Mouse (Mus musculus): Measurements from ENCODE around the gene Creb3. TPM values are rescaled to one million over a fixed set of nuclear protein-coding genes. Genes with fewer than 3 reads are reported as not detected.

Gene Creb3
- polyA plus RNA-seq, 1 experiment from 2014 or later, result 89.2 TPM

DNA sequence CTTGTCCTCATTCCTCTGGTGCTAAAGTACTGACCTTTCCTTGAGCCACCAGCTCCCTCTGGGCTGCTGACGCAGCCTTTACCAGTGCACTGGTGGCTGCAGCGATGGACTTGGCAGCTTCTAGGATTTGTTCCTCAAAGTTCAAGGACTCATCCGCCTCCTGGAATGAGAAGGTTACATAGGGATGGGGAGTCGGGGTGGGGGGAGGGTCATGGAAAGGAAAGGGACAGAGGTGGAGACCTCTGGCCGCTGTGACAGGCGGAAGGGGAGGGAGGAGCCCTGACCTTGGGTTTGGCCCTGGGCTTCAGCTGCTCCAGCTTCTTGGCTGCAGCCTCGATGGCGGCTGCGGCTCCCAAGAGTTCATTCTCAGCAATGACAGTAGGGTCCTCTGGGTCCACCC lies 28.9 kb upstream of the Creb3 start:
- H3K27ac ChIP-seq (replicated peaks), result no peak overlapping the region
- TF ChIP-seq CTCF (IDR thresholded peaks at IDR 0.05; ENCODE audit: low read depth), result no peak
- no peak for TF ChIP-seq EP300 (optimal IDR thresholded peaks at IDR 0.05)
- H3K4me1 ChIP-seq (replicated peaks; ENCODE audit: control insufficient read depth, insufficient read depth), result no peaks in the 10 kb centered on the region
- no peak for ATAC-seq (ENCODE audit: low FRiP score, low TSS enrichment)
- DNase-seq (ENCODE audit: low spot score), result no peak
- H3K4me2 ChIP-seq (replicated peaks; ENCODE audit: low read depth), result no peak overlapping the region
- 91% methylated on average over 9 of the region's 9 CpGs for WGBS
- H3K9ac ChIP-seq (ENCODE audit: low read length), result no peak overlapping the region
- peaks cover 61% of the 10 kb centered on the region for H3K36me3 ChIP-seq (ENCODE audit: control insufficient read depth, insufficient read depth, low read length)
- H3K9me3 ChIP-seq (ENCODE audit: control insufficient read depth, low read length), result no peaks in the 10 kb centered on the region
- no peaks in the 10 kb centered on the region for H3K27me3 ChIP-seq (ENCODE audit: control insufficient read depth, insufficient read depth, low read length)
- H3K4me3 ChIP-seq (ENCODE audit: low read depth, low read length), result no peak overlapping the region

DNA sequence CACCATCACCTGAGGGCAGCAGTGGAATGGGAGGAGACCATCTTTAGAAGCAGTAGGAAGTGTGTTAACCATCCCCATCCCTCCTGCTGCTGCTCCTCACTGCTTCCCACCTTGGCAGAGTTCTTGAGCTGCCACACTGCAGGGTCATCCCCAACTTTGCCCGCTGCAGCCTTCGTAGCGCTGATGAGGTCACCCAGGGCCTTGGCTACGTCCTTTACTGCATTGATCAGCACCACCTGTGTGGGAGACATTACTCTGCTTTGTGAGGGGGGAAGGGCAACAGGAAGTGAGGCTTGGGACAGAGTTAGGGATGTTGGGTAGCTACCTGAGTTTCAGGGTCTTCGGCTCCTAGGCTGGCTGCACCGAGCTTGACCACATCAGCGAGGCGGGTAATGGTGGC lies 26.5 kb upstream of the Creb3 start:
- Histone ChIP-seq H3K36me3 (ENCODE audit: control insufficient read depth, insufficient read depth, low read length) (peaks cover 82% of the 10 kb centered on the region), H3K9me3 (ENCODE audit: control insufficient read depth, low read length) (no peaks in the 10 kb centered on the region), H3K27ac (replicated peaks) (no peak overlapping the region), H3K9ac (ENCODE audit: low read length) (no peak overlapping the region), H3K27me3 (ENCODE audit: control insufficient read depth, insufficient read depth, low read length) (no peaks in the 10 kb centered on the region), H3K4me2 (replicated peaks; ENCODE audit: low read depth) (no peak overlapping the region), H3K4me3 (ENCODE audit: low read depth, low read length) (no peak overlapping the region), H3K4me1 (replicated peaks; ENCODE audit: control insufficient read depth, insufficient read depth) (no peaks in the 10 kb centered on the region)
- ATAC-seq (ENCODE audit: low FRiP score, low TSS enrichment), result no peak
- TF ChIP-seq CTCF (IDR thresholded peaks at IDR 0.05; ENCODE audit: low read depth), result no peak
- TF ChIP-seq EP300 (optimal IDR thresholded peaks at IDR 0.05), result no peak
- no peak for DNase-seq (ENCODE audit: low spot score)
- 93% methylated on average over 8 of the region's 8 CpGs for WGBS

DNA sequence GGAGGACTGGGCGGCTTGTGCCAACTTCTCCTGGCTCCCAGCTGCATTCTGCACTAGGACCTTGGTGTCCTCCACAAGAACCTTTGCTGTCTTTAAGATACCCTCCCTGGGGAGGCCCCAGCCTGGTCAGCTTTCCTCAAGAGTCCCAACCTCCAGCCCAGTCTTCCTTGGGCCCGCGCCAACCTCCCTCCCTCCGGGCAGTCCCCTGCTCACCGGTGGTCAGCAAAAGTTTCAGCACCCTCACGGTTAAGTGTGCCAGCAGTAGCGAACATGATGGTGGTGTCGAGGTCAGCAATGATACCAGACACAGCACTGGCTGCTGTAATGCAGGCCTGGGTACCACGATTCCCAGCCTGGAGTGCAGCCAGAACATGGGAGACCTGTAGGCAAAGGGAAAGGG lies 26.1 kb upstream of the Creb3 start:
- no peak overlapping the region for H3K9ac ChIP-seq (ENCODE audit: low read length)
- H3K9me3 ChIP-seq (ENCODE audit: control insufficient read depth, low read length), result no peaks in the 10 kb centered on the region
- ATAC-seq (ENCODE audit: low FRiP score, low TSS enrichment), result no peak
- H3K4me1 ChIP-seq (replicated peaks; ENCODE audit: control insufficient read depth, insufficient read depth), result no peaks in the 10 kb centered on the region
- no peak overlapping the region for H3K4me3 ChIP-seq (ENCODE audit: low read depth, low read length)
- TF ChIP-seq EP300 (optimal IDR thresholded peaks at IDR 0.05), result no peak
- no peak for TF ChIP-seq CTCF (IDR thresholded peaks at IDR 0.05; ENCODE audit: low read depth)
- H3K27me3 ChIP-seq (ENCODE audit: control insufficient read depth, insufficient read depth, low read length), result no peaks in the 10 kb centered on the region
- H3K4me2 ChIP-seq (replicated peaks; ENCODE audit: low read depth), result no peak overlapping the region
- WGBS, result 86% methylated on average over 9 of the region's 9 CpGs
- no peak overlapping the region for H3K27ac ChIP-seq (replicated peaks)
- no peak for DNase-seq (ENCODE audit: low spot score)
- H3K36me3 ChIP-seq (ENCODE audit: control insufficient read depth, insufficient read depth, low read length), result peaks cover 84% of the 10 kb centered on the region

DNA sequence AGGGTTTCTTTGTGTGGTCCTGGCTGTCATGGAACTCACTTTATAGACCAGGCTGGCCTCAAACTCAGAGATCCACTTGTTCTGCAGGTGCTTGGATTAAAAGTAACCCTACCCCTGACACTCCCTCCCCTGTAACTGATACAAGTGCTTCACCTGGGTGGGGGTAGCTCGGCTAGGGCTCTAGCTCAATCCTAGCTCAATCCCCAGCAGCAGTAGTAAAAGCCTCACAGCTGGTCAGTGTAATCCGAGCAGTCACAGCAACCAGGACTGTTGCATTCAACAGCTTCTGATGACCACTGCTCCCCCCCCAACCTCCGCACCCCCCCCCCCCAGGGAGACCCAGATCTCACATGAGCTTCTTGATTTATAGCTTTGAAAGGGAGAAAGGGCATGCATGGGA lies 20.1 kb upstream of the Creb3 start:
- no peak for ATAC-seq (ENCODE audit: low FRiP score, low TSS enrichment)
- H3K4me2 ChIP-seq (replicated peaks; ENCODE audit: low read depth), result no peak overlapping the region
- H3K4me3 ChIP-seq (ENCODE audit: low read depth, low read length), result no peak overlapping the region
- DNase-seq (ENCODE audit: low spot score), result no peak
- H3K9me3 ChIP-seq (ENCODE audit: control insufficient read depth, low read length), result no peaks in the 10 kb centered on the region
- H3K9ac ChIP-seq (ENCODE audit: low read length), result no peak overlapping the region
- H3K27ac ChIP-seq (replicated peaks), result no peak overlapping the region
- H3K27me3 ChIP-seq (ENCODE audit: control insufficient read depth, insufficient read depth, low read length), result no peaks in the 10 kb centered on the region
- H3K4me1 ChIP-seq (replicated peaks; ENCODE audit: control insufficient read depth, insufficient read depth), result no peaks in the 10 kb centered on the region
- no peak for TF ChIP-seq CTCF (IDR thresholded peaks at IDR 0.05; ENCODE audit: low read depth)
- no peak for TF ChIP-seq EP300 (optimal IDR thresholded peaks at IDR 0.05)
- peaks cover 86% of the 10 kb centered on the region for H3K36me3 ChIP-seq (ENCODE audit: control insufficient read depth, insufficient read depth, low read length)
- WGBS, result 77% methylated on average over 3 of the region's 3 CpGs

DNA sequence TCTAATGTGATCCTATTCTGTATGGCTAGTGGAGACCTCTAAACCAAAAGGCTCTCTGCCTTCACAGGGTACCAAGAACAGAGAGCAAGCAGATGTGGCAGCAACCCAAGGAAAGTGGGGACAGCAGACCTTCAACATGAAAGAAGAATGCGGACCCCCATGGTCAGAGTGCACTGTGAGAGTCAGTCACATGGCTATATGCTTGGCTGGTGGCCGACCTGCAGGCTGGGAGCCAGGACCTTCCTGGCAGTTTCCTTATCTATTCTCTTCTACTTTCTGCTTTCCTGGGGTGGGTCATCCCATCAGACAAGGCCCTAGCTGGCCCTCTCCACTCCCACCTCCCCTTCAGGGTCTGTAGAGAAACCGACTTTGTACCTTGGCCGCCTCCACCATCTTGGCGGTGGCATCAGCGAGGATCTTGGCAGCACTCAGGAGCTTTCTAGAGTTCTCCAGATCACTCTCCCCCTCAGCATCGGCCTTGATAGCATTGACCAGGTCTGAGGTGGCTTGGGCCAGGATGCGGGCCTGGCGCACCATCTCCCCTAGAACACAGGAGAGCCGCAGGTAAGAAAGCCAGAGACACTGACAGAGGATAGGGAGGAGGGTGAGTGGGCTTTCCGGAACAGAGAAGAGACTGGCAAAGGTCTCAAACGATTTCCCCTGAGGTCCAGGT lies 15.6 kb upstream of the Creb3 start:
- no peak for DNase-seq (ENCODE audit: low spot score)
- no peak for TF ChIP-seq EP300 (optimal IDR thresholded peaks at IDR 0.05)
- no peak for TF ChIP-seq CTCF (IDR thresholded peaks at IDR 0.05; ENCODE audit: low read depth)
- 93% methylated on average over 12 of the region's 12 CpGs for WGBS
- H3K9me3 ChIP-seq (ENCODE audit: control insufficient read depth, low read length), result no peaks in the 10 kb centered on the region
- no peak overlapping the region for H3K4me2 ChIP-seq (replicated peaks; ENCODE audit: low read depth)
- no peaks in the 10 kb centered on the region for H3K27me3 ChIP-seq (ENCODE audit: control insufficient read depth, insufficient read depth, low read length)
- no peak overlapping the region for H3K4me3 ChIP-seq (ENCODE audit: low read depth, low read length)
- no peak for ATAC-seq (ENCODE audit: low FRiP score, low TSS enrichment)
- H3K36me3 ChIP-seq (ENCODE audit: control insufficient read depth, insufficient read depth, low read length), result peaks cover 88% of the 10 kb centered on the region
- H3K9ac ChIP-seq (ENCODE audit: low read length), result no peak overlapping the region
- no peaks in the 10 kb centered on the region for H3K4me1 ChIP-seq (replicated peaks; ENCODE audit: control insufficient read depth, insufficient read depth)
- no peak overlapping the region for H3K27ac ChIP-seq (replicated peaks)

DNA sequence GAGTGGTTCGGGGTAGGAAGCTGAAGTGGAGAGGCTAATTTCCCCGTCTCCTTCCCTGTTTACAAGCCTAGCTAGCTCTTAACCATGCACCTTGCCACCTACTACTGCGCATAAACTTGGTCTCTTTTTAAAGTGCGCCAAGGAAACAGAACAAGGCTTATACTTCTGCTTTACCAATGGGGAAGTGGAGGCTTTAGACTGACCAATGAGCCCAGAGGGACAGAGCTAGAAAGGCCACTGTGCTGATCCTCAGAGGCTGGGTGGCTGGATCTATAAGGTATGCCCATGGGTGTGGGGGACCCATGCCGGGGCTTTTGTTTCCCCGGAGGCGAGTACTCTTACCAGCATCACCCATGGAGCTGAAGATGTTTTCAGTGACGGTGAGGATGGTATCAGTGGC lies 15.0 kb upstream of the Creb3 start:
- WGBS, result 94% methylated on average over 8 of the region's 8 CpGs
- TF ChIP-seq CTCF (IDR thresholded peaks at IDR 0.05; ENCODE audit: low read depth) (no peak), EP300 (optimal IDR thresholded peaks at IDR 0.05) (no peak)
- ATAC-seq (ENCODE audit: low FRiP score, low TSS enrichment), result no peak
- Histone ChIP-seq H3K36me3 (ENCODE audit: control insufficient read depth, insufficient read depth, low read length) (peaks cover 87% of the 10 kb centered on the region), H3K4me1 (replicated peaks; ENCODE audit: control insufficient read depth, insufficient read depth) (no peaks in the 10 kb centered on the region), H3K27me3 (ENCODE audit: control insufficient read depth, insufficient read depth, low read length) (no peaks in the 10 kb centered on the region), H3K9me3 (ENCODE audit: control insufficient read depth, low read length) (no peaks in the 10 kb centered on the region), H3K9ac (ENCODE audit: low read length) (no peak overlapping the region), H3K4me3 (ENCODE audit: low read depth, low read length) (no peak overlapping the region), H3K27ac (replicated peaks) (no peak overlapping the region), H3K4me2 (replicated peaks; ENCODE audit: low read depth) (no peak overlapping the region)
- no peak for DNase-seq (ENCODE audit: low spot score)

Data from stomach, postnatal 0 days (tissue).